Mouse (Mus musculus) embryo, embryonic 10 days (tissue): ENCODE results near the gene Clcf1.

Experiments used
- DNase-seq: peaks from one replicate; pipeline ENCODE4 v3.0.0-alpha.2; 2015; ENCODE audit warnings: low spot score

The Clcf1 gene

DNA sequence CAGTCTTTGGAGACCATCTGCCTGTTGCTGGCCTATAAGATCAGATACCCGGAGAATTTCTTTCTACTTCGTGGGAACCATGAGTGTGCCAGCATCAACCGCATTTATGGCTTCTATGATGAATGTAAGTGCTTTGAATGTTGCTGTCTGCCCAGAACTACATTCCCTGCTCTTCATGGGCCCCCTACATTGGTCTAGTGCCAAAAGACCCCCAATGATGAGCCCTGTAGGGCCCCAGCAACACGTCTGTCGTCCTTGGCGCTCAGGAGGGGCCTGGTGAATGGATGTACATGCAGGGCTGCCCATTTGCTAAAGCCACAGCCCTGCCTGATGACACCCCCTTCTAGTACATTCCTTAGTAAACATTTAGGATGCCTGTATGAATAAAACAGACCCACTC, 20.9 kb upstream of the Clcf1 start:
- no peak for DNase-seq

DNA sequence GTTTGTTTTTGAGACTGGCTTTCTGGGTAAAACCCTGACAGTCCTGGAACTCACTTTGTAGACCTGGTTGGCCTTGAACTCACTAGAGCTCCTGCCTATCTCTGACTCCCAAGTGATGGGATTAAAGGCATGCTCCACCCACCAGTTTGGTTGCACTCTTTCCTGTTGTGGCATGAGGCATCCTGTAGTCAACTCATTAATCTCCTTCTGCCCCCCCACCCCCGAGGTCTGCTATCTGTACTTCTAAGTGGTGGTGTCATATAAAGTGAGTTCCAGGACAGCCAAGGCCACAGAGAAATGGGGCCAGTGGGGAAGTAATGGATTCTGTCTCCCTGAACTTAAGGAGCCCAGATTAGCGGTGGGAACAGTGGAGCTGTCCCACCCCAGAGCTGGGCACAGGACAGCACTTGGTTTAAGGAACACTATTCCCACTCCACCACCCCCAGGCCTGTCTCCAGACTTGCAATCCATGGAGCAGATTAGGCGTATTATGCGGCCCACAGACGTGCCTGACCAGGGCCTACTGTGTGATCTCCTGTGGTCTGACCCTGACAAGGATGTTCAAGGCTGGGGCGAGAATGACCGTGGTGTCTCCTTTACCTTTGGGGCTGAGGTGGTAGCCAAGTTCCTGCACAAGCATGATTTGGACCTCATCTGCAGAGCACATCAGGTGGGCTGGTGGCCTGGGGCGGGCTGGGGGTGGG, 19.9 kb upstream of the Clcf1 start:
- DNase-seq: no peak

DNA sequence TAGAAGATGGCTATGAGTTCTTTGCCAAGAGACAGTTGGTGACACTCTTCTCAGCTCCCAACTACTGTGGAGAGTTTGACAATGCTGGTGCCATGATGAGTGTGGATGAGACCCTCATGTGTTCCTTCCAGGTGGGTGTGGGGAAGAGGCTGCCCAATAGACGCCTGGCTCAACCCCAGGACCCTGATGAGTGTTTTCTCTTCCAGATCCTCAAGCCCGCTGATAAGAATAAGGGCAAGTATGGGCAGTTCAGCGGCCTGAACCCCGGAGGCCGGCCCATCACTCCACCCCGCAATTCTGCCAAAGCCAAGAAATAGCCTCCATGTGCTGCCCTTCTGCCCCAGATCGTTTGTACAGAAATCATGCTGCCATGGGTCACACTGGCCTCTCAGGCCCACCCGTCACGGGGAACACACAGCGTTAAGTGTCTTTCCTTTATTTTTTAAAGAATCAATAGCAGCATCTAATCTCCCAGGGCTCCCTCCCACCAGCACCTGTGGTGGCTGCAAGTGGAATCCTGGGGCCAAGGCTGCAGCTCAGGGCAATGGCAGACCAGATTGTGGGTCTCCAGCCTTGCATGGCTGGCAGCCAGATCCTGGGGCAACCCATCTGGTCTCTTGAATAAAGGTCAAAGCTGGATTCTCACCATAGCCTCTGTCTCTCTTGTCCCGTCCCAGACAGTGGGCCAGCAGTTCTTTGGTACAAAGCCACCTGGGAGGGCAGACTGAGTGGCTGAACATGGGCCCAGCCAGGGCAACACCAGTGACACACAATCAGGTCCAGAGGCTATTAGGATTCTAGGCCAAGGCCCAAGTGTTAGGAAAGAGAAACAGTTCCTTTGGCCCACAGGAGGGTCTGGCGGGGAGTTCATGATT, 19.0 kb upstream of the Clcf1 start:
- no peak for DNase-seq

DNA sequence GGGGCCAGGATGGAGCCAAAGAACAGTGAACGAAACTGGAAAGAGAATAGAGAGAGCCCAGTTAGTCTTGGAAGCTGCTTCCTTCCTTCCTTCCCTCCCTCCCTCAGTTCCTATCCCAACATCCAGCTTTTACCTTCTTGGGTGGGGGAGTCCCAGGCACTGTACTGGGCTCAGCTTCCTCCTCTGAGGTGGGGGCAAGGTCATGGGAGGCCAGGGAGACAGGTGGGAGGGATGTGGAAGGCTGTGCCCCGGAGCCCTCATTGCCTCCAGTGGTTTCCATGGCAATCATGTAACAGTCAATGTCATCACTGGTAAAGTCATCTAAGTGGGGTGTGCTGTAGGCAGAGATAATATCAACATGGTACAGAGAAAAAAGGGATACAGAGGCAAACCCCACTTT, 18.0 kb upstream of the Clcf1 start:
- no peak for DNase-seq

DNA sequence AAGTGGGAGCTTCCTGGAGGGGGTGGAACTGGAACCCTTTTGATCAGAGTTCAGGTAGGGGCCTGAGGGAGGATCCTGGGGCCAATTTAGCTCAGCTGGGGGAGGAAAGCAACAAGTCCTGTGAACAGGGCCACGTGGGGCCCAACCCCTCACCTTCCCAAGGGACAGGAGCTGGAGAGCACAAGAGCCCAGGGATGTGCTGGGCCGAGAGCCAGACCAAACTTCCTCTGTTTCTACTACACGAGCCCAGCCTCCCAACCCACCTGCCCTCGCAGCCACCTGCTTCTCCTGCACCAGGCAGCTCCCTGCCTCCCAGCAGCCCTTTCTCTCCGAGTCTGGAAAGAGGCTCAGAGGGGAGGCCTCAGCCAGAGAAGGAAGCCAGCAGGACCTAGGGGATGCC, 17.5 kb upstream of the Clcf1 start:
- no peak for DNase-seq

DNA sequence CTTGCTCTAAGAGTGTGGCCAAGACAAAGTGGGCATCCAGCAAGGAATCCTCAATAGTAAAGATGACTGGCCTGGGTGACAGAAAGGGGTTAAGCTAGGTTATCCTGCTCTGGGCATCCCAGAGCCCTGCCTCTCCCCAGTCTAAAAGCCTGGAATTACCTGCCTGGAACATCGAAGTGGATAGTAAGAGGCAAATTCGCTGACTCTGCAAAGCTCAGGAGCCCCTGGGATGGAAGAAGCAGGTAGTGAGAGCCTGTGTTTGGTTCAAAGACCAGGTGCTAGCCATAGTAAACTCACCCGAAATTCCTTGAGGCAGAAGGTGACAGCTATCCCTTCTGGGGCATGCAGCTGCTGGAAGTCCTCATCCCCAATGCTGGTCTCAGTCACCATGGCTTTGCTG, 16.9 kb upstream of the Clcf1 start:
- no peak for DNase-seq

DNA sequence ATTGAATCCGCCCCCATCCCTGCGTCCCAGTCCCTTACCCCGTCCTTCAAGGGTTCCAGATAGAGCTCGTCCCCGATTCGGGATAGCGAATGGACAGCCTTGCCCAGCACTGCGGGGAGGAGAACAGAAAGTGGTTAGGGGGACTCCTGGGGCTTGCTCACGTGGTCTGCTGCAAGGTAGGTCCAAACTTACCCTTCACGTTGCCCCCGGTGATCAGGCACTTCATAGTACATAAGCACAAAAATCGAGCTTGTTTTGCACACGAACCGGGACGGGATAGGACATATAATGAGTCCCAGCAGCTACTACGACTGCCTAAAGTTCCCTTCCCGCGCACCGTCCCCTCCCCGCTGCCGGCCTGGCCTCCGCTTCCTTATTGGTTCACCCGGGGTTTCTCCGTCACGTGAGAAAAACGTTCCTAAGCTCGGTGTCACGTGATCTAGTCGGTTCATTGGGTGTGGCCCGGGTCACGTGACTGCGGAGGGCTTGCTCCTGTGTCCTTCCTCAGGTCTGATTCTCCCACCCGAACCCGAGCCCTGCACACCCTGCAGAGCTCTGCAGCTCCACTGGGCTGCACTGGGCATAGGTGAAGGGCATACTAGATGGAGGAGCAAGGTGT, 12.6 kb upstream of the Clcf1 start, which contains the start of gene Rad9a:
Gene Rad9a (minus strand): TSS at position 372 of the 619 bp plus-strand sequence.
- DNase-seq: peak; percentile 100

DNA sequence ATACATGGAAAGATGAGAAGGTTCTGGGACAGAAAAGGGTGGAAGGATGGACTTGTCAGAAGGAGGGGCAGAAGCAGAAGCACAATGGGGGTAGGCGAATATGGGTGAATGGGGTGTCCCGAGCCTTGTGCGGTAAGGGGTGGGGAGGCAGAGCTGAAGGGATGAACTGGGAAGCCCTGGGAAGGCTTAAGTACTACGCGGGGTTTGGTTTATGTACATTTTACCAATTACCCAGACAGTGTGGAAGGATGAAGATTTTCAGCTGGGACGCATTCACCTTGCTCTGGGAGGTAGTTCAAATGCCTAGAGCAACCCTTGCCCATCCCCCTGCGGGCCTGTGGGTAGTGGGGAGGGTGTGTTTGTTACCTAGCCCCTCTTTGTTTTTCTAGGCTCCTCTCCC, 11.9 kb upstream of the Clcf1 start:
- no peak for DNase-seq

DNA sequence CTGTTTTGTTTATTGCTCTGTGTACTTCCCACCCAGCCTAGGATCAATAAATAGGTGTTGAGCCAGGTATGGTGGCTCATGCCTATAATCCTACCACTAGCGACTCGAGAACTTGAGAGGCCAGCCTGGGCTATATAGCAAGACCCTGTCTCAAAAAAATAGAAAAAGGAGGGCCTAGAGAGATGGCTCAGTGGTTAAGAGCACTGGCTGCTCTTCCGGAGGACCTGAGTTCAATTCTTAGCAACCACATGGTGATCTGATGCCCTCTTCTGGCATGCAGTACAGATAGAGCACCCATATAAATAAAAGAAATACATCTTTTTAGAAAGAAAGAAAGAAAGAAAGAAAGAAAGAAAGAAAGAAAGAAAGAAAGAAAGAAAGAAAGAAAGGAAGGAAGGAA, 10.9 kb upstream of the Clcf1 start:
- no peak for DNase-seq

DNA sequence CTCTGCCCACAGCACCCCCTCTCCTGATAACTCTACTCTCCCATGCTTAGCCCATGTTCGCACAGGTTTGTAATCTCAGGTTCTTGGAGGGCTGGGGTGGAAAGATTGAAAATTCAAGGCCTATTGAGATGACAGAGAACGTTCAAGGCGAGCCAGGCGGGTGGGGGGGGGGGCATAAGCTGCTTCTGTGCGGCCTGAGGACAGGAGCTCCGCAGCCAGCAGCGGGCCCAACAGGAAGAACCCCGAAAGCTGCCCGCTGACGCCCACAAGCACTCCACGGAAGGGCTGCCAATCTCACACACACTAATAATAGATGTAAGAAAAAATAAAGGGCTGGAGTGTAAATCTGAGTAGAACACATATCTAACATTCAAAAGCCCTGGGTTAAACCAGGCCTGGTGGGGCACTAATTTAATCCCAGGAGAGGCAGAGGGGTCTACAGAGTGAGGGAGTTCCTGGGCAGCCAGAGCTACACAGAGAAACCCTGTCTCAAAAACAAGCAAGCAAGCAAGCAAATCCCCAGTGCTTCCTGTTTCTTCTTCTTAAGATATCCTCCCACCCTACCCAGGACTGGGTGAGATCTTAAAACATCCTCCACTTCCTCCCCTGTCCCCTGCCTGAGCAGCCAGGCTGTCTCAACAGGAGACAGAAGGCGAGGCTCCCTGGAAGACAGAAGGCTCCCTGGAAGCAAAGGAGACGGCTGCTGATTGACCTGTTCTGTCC, 10.3 kb upstream of the Clcf1 start:
- no peak for DNase-seq

DNA sequence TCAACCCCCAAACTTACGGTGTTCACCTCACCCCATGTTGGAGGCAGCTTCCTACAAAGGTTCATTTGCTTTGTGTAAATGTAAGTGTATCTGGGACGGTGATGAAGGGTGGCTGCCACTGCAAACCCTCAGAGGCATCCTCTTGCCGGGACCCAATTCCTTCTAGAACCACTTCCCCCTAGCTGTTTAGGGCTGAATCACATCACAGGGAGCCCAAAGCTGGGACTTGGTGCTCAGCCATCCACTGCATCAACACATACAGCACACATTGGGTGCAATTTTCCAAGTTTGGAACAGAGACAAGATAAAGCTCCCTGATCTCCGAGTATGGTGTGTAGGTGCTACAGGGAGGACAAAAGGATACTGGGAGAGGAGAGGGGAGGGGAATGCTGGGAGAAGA, 9.1 kb upstream of the Clcf1 start:
- no peak for DNase-seq

DNA sequence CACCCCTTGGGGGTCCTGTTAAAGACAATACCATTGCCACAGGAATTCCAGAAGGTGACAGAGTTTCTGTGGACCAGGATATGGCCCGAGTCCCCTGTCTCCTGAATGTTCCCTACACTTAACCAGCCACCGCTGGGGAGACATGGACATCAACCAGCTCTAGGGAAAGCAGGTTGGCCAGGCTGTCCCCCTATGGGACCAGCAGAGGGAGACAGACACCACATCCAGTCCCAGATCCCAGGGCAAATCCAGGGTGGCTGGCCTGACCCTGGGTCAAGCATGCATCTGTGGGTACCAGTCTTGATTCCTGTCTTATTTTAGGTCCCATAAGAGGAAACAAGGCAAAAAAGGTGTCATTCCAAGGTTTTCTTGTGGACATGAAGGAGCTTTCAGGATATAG, 7.1 kb upstream of the Clcf1 start:
- peak; percentile 89 for DNase-seq

DNA sequence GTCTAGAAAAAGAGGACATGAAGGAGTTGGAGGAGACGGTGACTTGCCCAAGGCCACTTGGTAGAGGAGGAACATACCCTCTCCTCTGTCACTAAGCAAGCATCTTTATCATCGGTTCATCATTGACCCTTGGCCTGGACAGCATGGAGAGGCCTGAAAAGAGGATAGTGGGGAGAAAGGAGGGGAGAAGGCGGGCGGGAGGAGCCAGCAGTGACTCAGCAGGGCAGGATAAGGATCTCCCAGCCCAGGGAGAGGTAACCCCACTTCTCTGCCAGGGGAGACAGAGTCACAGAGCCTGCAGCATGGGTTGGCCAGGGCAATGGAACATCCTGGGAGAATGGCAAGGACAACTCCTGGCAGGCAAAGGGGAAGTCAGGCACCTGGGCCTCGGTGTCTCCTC, 5.5 kb upstream of the Clcf1 start:
- DNase-seq: no peak

DNA sequence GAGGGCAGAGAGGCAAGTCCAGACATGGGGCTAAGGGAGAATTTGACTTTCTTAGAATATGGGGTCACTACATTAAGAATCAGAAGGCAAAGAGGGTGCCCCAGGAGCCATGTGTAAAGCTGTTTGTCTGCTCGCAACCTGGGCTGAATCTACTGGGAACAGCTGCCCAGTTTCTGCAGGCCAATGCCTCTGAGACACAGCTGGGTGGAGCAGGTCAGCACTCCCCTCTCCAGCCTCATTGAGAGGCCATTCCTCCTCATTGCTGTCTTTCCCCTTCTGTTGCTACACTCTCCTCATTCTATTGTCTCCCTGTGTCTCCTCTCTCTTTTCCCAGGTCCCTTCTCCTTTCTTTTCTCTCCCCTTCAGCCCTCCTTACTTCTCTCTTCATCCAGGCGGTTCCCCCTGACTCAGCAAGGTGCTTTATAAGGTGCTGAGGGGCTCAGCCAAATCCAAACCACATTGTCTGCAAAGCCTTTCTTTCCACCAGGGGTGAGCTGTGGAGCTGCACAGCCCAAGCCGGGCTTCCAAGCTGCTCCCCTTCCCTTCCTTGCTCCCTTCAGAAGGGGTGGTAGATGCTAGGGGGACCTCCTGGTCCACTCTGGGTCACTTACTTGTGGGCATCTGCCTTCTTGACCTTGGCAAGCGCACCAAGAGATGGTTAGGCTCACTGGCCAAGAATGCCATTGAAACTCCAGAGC, 2.0 kb upstream of the Clcf1 start:
- no peak for DNase-seq

DNA sequence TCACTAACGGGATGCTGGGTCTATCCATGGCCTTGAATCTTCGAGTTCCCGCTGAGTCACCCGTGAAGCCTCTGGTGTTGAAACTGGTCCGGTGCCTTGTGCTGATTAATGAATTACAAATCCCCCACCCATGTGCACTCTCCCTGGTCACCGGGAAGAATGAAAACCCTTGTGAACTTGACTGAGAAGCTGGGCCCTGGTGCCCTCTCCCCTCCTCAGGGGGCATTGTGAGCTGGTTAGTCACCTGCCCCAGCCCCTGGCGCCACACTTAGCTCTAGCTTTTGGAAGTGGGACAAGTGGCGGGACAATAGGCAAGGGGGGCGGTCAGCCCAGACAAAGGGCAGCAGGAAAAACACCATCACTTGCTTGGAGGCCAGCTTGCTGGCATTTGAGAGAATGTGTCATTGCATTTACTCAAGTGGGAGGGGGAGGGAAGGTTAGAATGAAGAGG, 489 bp upstream of the Clcf1 start:
- DNase-seq: no peak

DNA sequence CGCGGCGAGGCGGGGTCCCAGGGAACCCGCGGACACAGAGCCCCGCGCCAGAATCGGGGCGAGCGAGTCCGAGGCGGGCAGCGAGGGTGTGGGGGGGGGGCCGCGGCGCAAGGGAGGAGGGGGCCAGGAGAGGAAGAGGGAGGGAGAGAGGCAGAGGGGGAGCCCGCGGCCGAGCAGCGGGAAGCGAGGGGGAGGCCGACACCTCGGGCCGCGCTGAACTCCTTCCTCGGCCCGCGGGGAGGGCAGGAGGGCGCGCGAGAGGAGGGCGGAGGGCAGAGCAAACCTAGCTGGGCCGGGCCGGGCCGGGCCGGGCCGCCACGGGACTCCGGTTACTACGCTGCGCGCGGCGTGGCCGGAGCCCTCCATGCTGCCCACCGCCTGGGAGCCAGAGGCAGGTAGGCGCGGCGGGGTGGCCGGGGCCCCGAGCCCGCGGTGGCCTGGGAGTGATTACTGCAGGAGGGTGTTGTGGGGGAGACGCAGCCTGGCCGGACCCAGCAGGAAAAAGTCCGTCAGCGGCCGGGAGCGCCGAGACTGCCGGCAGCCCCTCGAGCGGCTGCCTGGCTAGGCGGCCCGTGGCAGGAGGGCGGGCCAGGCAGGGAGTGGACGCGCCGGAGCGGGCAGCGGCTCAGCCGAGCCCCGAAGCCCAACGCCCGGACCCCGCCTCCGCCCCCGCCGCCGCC, 873 bp downstream of the Clcf1 start:
- peak; percentile 63 for DNase-seq

DNA sequence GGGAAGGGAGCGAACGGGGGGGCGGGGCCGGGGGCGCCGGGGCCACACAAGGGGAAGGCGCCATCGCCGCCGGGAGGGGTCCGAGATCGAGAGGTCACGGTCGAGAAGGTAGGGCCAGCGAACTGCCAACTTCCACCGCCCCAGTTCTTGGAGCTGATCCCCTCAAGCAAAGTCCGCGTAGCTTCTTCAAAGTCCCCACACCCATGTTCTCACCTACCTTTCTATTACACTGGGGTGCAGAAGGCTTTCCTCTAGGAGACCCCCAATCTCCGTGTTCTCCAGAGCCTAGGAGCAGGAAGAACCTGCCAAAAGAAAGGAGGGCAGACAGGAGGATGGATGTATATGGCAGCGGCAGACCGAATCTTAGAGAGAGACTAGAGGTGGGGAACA, 1.4 kb downstream of the Clcf1 start:
- no peak for DNase-seq

DNA sequence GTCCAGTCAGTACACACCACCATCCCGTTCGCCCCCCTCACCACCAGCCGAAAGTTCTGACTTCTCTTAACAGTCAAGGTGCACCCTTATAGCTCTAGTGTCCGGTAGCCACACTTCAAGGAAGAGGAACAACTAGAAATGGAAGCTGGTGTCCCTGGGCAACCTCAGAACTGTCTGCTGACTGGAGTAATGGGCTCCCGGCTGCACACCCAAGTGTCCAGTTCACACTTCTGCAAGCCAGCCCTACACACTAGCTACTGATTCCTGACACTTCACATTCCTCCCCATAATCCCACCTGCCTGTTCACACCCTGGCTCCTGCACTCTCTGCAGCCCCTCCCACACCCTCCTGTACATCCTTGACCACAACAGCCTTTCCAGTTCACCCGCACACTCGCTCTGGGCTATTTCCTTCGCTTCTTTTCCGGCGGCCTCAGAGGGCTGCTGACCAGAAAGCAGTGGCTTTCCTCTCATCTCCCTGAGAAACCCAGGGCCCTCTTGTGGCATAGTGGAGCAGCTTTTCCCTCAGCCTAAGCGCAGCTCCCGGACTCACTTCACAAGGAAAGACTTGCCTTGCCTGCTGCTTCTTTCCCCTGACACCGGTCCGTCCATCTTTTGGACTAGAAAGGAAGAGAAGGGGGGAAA, 2.1 kb downstream of the Clcf1 start:
- peak; percentile 76 for DNase-seq

DNA sequence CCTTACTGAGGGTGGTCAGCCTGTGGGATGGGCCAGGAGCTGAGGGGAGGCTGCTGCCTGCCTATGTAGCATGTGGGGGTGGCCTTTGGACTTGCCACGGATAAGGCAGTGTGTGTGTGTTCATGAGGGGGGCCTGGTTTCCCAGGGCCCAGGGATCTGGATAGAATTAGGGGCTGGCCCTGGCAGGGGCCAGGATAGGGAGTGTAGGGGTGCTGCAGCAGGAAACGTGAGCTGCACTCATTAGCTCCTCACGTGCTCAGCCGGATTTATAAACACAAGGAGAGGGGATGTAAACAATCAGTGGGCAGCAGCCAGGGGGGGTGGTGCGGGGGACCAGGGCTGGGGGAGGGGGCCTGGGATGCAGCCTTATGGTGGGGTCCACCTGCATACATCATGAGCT, 3.1 kb downstream of the Clcf1 start:
- no peak for DNase-seq

DNA sequence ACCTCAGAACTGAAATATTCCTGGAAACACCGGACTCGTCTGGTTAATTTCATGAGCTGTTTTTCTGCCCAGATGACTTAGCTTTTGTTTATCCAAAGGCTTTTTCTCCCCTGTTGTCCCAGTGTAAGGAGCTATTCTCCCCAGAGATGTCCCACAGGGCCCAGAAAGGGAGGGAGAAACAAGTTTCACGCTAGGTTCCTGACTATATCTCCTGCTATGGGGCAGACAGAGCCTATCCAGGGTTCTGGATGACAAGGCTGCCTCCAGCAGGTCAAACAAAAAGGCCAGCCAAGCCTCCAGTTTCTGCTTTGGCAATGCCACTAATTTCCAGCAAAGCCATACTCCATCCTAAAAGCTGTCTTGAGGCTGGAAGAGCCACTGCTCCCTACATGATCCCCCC, 3.8 kb downstream of the Clcf1 start:
- no peak for DNase-seq

DNA sequence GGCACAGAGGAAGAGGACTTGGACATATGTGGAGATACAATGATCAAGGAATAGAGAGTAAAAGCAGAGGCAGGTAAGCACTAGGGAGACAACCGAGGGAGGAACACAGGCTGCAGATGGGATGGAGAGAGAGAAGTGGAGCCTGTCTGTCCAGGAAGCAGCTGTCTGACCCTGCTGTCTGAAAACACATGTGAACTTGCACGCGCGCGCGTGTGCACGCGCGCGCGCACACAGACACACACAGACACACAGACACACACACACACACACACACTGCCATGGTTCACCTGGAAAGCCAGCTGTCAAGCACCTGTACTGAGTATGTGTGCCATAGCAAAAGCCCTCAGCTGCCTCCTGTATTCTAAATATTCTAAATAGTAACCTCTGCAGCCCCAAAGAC, 4.3 kb downstream of the Clcf1 start:
- DNase-seq: no peak
